Mouse (Mus musculus) midbrain, embryonic 10.5 days (tissue): ENCODE data around the gene Cdc34b. TPM values are rescaled to one million over a fixed set of nuclear protein-coding genes. Genes with fewer than 3 reads are reported as not detected.

Experiments used
- DNase-seq: peaks from one replicate; pipeline ENCODE4 v3.0.0-alpha.2; 2017; ENCODE audit warnings: low spot score
- H3K27ac ChIP-seq: fragments of 300-500 bp; sonication (generic); replicated peaks from 2 replicates; pipeline ENCODE4 v1.5.1; 2016; ENCODE audit warnings: mild to moderate bottlenecking
- H3K27me3 ChIP-seq: fragments of 300-500 bp; sonication (generic); 2 replicates; pipeline ENCODE4 v1.6.1; 2016; ENCODE audit warnings: low read depth, mild to moderate bottlenecking; ENCODE audit not compliant: poor library complexity, severe bottlenecking
- H3K36me3 ChIP-seq: fragments of 300-500 bp; sonication (generic); 2 replicates; pipeline ENCODE4 v1.6.1; 2016; ENCODE audit warnings: mild to moderate bottlenecking, moderate library complexity
- H3K4me1 ChIP-seq: fragments of 300-500 bp; sonication (generic); 2 replicates; pipeline ENCODE4 v1.6.1; 2016
- H3K4me3 ChIP-seq: fragments of 300-500 bp; sonication (generic); 2 replicates; pipeline ENCODE4 v1.5.1; 2016; ENCODE audit warnings: mild to moderate bottlenecking, moderate library complexity
- H3K9me3 ChIP-seq: fragments of 300-500 bp; sonication (generic); replicated peaks from 2 replicates; pipeline ENCODE4 v1.6.1; 2016; ENCODE audit warnings: mild to moderate bottlenecking
- WGBS: fragments of 180-500 bp; shearing (Covaris S2); methylation state at CpG from one replicate; pipeline ENCODE4 v1.1.7; 2016; 5-methylcytosine and 5-hydroxymethylcytosine counted together
- polyA plus RNA-seq: library from polyadenylated mRNA; unstranded; fragments of >200 nt; fragmentation: Nextera tagmentation; extraction: Ambion mirVana; gene quantifications from 2 replicates; pipeline ENCODE4 v1.2.1, GENCODE M21; 2016

The Cdc34b gene
- polyA plus RNA-seq, 1 experiment from 2014 or later, result 0.20 TPM

DNA sequence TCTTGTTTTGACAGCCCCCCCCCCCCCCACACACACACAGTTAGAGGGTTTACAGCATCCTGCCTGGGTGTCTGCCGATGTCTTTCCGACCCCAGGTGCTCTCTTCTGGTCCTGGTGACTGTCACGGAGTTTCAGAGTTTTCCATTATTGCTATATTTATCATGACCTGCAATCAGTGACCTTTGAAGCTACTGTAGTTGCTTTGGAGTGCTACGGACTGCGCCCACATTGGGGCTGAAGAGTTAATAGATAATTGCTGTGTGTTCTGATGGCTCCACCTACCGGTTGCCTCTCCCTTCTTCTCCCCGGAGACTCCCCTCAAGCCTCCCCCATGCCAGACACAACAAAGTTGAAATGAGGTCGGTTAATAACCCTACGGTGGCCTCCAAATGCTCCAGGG, 24.8 kb upstream of the Cdc34b start:
- Histone ChIP-seq H3K27ac (peak overlapping the region; percentile 49), H3K36me3 (no peaks in the 10 kb centered on the region), H3K9me3 (no peaks in the 10 kb centered on the region), H3K27me3 (0 out of 2 replicates have a peak, but pooled peaks cover 5% of the 10 kb centered on the region), H3K4me3 (0 out of 2 replicates have a peak overlapping the region, but pooled peaks have one; percentile 3), H3K4me1 (peaks cover 24% of the 10 kb centered on the region)
- peak; percentile 36 for DNase-seq
- WGBS, result 19% methylated on average over 9 of the region's 9 CpGs

DNA sequence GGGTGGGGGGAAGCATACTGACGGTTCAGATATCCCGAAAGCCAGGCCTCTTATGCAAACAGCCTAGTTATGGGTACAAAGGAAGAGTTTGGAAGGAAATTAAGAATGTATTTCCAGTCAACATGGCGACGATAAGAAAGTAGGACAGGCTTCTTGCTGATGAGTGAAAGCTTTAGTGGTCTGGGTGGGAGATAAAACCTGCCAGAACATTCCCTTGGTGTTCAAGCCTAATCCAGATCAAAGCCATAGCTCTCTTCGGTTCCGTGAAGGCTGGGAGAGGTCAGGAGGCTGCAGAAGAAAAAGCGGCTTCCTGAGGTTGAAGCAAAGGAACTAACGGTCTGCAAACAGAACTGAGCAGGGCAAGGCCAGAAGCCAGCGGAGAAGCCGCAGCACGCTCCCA, 24.3 kb upstream of the Cdc34b start:
- 46% methylated on average over 11 of the region's 11 CpGs for WGBS
- H3K27ac ChIP-seq, result peak overlapping the region; percentile 49

DNA sequence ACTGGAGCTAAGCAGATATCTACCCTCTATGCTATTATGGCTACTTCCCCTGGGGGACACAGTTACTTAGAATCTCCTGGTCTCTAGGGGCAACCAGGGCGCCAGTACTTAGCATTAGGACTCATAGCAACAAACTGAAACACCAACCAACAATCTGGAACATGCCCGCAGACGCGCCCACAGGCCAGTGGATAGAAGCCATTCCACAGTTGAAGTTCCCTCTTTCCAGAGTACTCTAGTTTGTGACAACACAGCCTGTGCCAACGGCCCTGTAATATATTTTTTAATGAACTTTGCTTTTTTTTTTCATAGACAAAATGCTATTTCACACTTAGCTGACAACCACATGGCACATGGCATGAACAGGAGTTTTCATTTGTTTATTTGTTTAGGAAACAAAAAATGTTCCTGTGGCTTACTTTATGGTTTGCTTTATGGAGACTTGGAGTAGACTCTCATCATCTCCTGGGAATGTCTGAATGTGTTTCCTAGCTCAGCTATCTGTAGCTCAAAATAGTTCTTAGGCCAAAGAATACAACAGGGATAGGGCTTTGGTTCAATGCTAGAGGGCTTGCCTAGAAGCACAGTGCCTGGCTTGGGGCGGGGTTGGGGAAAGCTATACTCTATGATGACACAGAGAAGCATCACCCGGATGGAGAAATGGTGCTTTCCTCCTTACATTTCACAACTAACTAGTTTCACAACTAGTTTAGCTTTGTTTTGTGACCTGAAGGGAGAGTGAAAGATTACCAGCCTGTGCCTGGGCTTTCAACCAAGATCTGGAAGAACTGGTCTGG, 23.3 kb upstream of the Cdc34b start:
- H3K27ac ChIP-seq, result no peak overlapping the region
- H3K4me1 ChIP-seq, result peaks cover 24% of the 10 kb centered on the region
- no peak for DNase-seq
- no peaks in the 10 kb centered on the region for H3K9me3 ChIP-seq
- H3K27me3 ChIP-seq, result 0 out of 2 replicates have a peak, but pooled peaks cover 5% of the 10 kb centered on the region
- no peak overlapping the region for H3K4me3 ChIP-seq
- H3K36me3 ChIP-seq, result no peaks in the 10 kb centered on the region
- 88% methylated on average over 7 of the region's 7 CpGs for WGBS

More for the DNA sequence above, 24.3 kb upstream of the Cdc34b start:
- Histone ChIP-seq H3K27me3 (0 out of 2 replicates have a peak, but pooled peaks cover 5% of the 10 kb centered on the region), H3K4me3 (0 out of 2 replicates have a peak overlapping the region, but pooled peaks have one; percentile 3), H3K4me1 (peaks cover 24% of the 10 kb centered on the region), H3K9me3 (no peaks in the 10 kb centered on the region), H3K36me3 (no peaks in the 10 kb centered on the region)
- DNase-seq, result peak; percentile 16

DNA sequence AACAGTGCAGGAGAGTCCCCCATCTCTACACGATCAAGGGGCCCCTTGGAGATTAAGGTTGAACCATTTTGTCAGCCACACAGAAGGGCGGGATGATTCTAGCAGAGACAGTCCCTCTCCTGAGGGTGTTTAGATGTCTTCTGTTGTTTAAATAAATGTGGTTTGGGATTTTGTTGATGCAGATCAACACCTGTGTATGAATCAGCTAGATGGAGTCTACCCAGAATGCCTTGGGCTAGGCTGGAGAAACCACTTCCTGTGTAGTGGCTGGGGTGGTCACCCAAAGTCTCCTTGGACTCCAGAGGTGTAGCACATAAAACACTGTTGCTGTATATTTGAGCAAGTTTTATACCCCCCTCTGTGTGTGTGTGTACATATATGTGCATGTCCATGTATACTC, 22.4 kb upstream of the Cdc34b start:
- peaks cover 24% of the 10 kb centered on the region for H3K4me1 ChIP-seq
- no peak overlapping the region for H3K4me3 ChIP-seq
- H3K27me3 ChIP-seq, result no peaks in the 10 kb centered on the region
- 94% methylated on average over 2 of the region's 2 CpGs for WGBS
- H3K9me3 ChIP-seq, result no peaks in the 10 kb centered on the region
- DNase-seq, result no peak
- H3K36me3 ChIP-seq, result no peaks in the 10 kb centered on the region
- no peak overlapping the region for H3K27ac ChIP-seq

DNA sequence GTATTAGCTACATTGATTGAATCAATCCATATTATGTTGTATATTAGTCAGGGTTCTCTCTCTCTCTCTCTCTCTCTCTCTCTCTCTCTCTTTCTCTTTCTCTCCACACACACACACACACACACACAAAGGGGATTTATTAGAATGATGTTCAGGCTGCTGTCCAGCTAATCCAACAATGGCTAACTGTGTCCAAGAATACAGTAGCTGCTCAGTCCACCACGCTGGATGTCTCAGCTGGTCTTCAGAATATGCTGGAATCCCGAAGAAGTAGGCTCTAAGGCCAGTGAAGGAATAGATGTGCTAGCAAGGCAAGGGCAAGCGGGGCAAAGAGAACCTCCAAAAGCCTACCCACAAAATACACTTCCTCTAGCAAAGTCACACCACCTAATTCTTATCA, 14.3 kb upstream of the Cdc34b start:
- no peaks in the 10 kb centered on the region for H3K4me1 ChIP-seq
- DNase-seq, result no peak
- no peak overlapping the region for H3K27ac ChIP-seq
- no peaks in the 10 kb centered on the region for H3K36me3 ChIP-seq
- H3K4me3 ChIP-seq, result no peak overlapping the region
- WGBS, result 92% methylated on average over 3 of the region's 3 CpGs
- H3K27me3 ChIP-seq, result no peaks in the 10 kb centered on the region
- no peaks in the 10 kb centered on the region for H3K9me3 ChIP-seq

DNA sequence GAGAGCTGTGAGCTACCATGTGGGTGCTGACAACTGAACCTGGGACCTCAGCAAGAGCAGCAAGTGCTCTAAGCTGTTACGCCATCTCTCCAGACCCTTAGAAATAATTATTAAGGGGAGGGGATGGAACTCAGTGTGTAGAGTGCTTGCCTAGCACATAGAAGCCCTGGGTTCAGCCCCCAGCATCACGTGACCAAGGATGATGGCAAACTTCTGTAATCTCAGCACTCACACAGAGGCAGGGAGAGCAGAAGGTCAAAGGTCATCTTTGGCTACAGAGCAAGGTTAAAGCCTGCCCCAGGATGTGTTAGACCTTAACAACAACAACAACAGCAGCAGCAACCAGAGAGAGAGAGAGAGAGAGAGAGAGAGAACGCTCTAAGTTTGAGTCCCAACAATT, 13.0 kb upstream of the Cdc34b start:
- no peak overlapping the region for H3K4me3 ChIP-seq
- H3K4me1 ChIP-seq, result no peaks in the 10 kb centered on the region
- no peak for DNase-seq
- H3K27me3 ChIP-seq, result no peaks in the 10 kb centered on the region
- 79% methylated on average over 3 of the region's 3 CpGs for WGBS
- H3K36me3 ChIP-seq, result no peaks in the 10 kb centered on the region
- H3K27ac ChIP-seq, result no peak overlapping the region
- no peaks in the 10 kb centered on the region for H3K9me3 ChIP-seq

DNA sequence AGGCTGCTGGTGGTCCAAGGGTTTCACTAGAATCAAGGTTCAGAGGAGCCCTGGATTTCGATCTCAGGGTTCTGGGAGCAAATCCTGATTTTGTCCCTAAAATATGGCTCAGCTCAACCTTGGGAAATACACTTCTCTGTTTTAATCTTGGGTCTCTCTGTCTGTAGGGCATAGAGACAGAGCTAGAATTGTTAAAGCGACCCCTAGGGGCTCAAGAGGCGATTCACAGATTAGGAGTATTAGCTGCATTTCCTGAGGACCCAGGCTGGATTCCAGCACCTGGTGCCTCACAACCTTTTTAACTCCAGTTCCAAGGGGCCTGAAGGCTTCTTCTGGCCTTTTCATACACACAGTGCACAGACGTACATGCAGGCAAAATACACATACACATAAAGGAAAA, 12.0 kb upstream of the Cdc34b start:
- Histone ChIP-seq H3K4me3 (no peak overlapping the region), H3K27me3 (no peaks in the 10 kb centered on the region), H3K9me3 (no peaks in the 10 kb centered on the region), H3K36me3 (no peaks in the 10 kb centered on the region), H3K27ac (no peak overlapping the region), H3K4me1 (no peaks in the 10 kb centered on the region)
- DNase-seq, result no peak
- WGBS, result 29% methylated on average over 4 of the region's 4 CpGs

DNA sequence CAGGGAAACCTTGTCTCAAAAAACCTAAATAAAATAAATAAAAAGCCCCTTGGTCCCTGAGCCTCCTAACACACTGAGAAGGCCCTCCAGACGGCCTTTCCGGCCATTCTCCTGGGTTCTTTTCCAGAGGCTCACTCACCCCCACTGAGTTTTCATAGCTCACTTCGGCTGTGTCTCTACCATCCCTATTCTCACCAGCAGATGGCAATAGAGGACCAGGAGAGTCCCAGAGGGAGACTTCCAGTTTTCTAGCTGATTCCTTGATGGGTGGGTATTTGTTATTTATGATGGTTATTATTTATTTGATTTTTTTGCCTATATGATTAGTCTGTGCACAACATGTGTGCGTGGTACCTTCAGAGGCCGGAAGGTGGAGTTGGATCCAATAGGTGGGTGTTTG, 11.3 kb upstream of the Cdc34b start:
- H3K27me3 ChIP-seq, result no peaks in the 10 kb centered on the region
- no peak overlapping the region for H3K27ac ChIP-seq
- no peaks in the 10 kb centered on the region for H3K9me3 ChIP-seq
- H3K4me3 ChIP-seq, result no peak overlapping the region
- H3K36me3 ChIP-seq, result no peaks in the 10 kb centered on the region
- H3K4me1 ChIP-seq, result no peaks in the 10 kb centered on the region
- 37% methylated on average over 5 of the region's 5 CpGs for WGBS
- peak; percentile 49 for DNase-seq

DNA sequence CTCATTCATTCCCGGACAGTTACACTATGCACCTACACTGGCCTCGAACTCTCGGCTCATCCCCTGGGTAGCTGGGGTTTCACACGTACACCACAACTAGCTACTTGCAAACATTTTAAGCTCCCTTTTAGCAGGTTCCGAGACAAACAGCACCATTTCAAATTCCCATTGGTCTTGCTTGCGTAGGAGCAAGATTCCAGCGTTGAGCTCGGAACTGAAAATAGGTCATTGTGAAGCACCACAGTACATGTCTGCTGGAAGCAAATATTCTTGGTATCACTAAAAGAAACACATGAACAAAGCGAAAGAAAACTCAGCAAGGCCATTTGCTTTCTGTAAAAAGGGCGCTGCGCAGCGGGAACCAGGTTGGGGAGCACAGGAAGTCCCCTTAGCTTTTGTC, 10.4 kb upstream of the Cdc34b start:
- H3K27ac ChIP-seq, result no peak overlapping the region
- no peaks in the 10 kb centered on the region for H3K4me1 ChIP-seq
- H3K9me3 ChIP-seq, result no peaks in the 10 kb centered on the region
- H3K27me3 ChIP-seq, result no peaks in the 10 kb centered on the region
- no peak overlapping the region for H3K4me3 ChIP-seq
- WGBS, result 91% methylated on average over 12 of the region's 12 CpGs
- H3K36me3 ChIP-seq, result no peaks in the 10 kb centered on the region
- DNase-seq, result no peak

DNA sequence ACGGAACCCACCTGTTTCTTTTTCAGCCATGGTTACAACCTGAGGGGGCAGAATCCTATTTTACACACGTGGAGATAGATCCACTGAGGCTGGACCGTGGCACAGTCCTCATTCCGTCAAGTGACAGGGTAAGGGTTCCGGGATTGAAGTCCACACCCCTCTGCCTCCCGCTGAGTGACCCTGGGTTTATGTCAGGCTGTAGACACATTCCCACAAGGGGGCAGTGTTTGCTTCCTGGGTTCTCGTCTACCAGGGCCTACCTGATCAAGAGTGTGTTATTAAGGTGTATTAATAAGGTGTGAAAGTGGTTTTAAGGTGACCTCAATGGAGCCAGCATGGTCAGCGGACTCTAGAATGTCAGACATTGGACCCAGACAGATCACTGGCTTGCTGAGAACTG, 8.8 kb upstream of the Cdc34b start:
- Histone ChIP-seq H3K27ac (no peak overlapping the region), H3K27me3 (no peaks in the 10 kb centered on the region), H3K36me3 (no peaks in the 10 kb centered on the region), H3K4me3 (no peak overlapping the region), H3K9me3 (no peaks in the 10 kb centered on the region), H3K4me1 (no peaks in the 10 kb centered on the region)
- DNase-seq, result no peak
- WGBS, result 50% methylated on average over 8 of the region's 8 CpGs

DNA sequence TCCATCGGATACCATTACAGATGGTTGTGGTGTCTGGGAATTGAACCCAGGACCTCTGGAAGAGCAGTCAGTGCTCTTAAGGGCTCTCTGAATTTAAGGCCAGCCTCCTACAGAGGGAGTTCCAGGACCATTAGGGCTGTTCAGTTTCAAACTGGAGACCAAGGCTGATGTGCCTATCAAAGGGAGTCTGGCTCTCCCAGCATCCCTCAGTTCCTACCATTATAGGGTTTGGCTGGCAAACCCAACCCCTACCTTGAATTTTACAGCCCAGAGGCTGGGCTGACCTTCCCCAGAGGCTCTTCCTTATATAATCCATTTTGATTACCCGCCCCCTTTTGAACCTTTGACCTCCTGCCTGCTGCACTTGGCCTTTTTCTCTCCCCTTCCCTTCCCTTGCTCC, 5.8 kb upstream of the Cdc34b start:
- no peak overlapping the region for H3K27ac ChIP-seq
- H3K4me1 ChIP-seq, result no peaks in the 10 kb centered on the region
- DNase-seq, result no peak
- H3K36me3 ChIP-seq, result no peaks in the 10 kb centered on the region
- WGBS, result 86% methylated on average over 2 of the region's 2 CpGs
- H3K27me3 ChIP-seq, result no peaks in the 10 kb centered on the region
- no peak overlapping the region for H3K4me3 ChIP-seq
- no peaks in the 10 kb centered on the region for H3K9me3 ChIP-seq

DNA sequence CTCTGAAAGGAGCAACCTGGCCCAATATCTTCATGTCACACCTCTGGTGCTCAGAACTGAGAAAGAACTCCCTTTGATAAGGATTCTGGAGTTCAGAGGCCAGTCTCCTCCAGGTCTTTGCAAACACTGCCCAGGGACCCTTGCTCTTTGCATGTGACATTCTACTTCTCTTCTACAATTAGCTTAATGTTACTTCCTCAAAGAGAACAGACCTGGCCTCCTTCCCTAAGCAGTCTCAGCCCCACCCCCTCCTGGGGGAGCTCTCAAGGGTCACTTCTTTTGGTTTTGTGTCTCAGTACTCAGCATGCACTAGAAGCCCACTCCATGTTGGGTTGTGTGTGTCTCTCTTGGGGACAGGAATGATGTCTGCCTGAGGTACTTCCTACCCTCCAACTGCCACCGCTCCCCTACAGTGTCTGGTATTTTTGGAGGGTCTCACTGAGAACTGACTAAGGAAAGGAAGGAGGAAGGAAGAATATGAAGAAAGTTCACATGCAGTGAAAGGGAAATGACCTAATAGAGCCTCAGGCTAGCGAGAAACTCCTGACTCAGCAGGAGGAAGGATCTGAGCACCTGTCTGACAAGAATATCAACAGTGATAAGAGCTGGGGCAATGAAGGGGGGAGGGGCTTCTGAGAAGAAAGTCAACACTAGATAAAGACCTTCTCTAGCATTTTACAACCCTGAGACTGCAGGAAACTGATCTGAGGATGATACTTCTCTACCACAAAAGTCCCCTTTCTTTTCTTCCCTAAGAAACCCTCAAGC, 11.5 kb downstream of the Cdc34b start:
- no peaks in the 10 kb centered on the region for H3K36me3 ChIP-seq
- WGBS, result 68% methylated on average over 2 of the region's 2 CpGs
- no peak overlapping the region for H3K27ac ChIP-seq
- no peaks in the 10 kb centered on the region for H3K9me3 ChIP-seq
- DNase-seq, result no peak
- H3K4me1 ChIP-seq, result no peaks in the 10 kb centered on the region
- H3K27me3 ChIP-seq, result no peaks in the 10 kb centered on the region; the same call in 1 of the 2 replicates
- H3K4me3 ChIP-seq, result no peak overlapping the region

DNA sequence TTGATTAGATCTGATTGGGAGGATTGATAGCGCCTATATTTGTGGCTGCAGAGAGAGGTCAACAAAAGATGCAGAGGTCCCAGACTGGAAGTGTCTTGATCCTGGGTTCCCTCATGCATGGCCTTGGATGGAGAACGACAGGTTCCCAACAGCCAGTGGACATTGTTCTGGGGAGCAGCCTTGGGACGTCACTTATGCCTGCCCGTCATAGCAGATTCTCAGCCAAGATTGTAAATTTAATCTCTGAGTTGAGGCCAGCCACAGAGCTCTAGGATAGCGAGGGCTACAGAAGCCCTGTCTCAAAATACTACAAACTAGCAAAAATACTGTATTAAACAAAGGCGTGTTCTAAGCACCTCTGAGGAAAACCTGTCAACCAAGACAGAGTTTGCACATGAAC, 18.3 kb downstream of the Cdc34b start:
- WGBS, result 89% methylated on average over 6 of the region's 6 CpGs
- Histone ChIP-seq H3K27me3 (no peaks in the 10 kb centered on the region; the same call in 1 of the 2 replicates), H3K4me1 (no peaks in the 10 kb centered on the region), H3K27ac (no peak overlapping the region), H3K9me3 (no peaks in the 10 kb centered on the region), H3K4me3 (no peak overlapping the region), H3K36me3 (no peaks in the 10 kb centered on the region)
- DNase-seq, result no peak
